Mouse (Mus musculus): ENCODE results near the gene Ormdl2. TPM values are rescaled to one million over a fixed set of nuclear protein-coding genes. Genes with fewer than 3 reads are reported as not detected.
"Not testable (repeated sequence)": the region's sequence is repeated elsewhere in the genome, so short reads cannot be mapped to it uniquely, and the experiment has no call there.

The Ormdl2 gene
- polyA plus RNA-seq, 1 experiment: 22.6 TPM

GRCm38 (mm10) chr10:128837400-128837799 lies 16.0 kb upstream of the Ormdl2 start:
- no peak for TF ChIP-seq POLR2A (IDR thresholded peaks at IDR 0.05; ENCODE audit: borderline replicate concordance, extremely low read depth, insufficient read depth, insufficient read length, poor library complexity, severe bottlenecking)
- TF ChIP-seq CTCF (IDR thresholded peaks at IDR 0.05; ENCODE audit: borderline replicate concordance, extremely low read depth, insufficient read depth, insufficient read length): no peak
- no peak for DNase-seq (ENCODE audit: low read depth)

- TF ChIP-seq POLR2A (IDR thresholded peaks at IDR 0.05; ENCODE audit: borderline replicate concordance, extremely low read depth, insufficient read depth, insufficient read length, poor library complexity, severe bottlenecking): no peak
- DNase-seq (ENCODE audit: low read depth): no peak
Observed at GRCm38 (mm10) chr10:128823821-128824220, 2.4 kb upstream of the Ormdl2 start.

GRCm38 (mm10) chr10:128823087-128823486 lies 1.6 kb upstream of the Ormdl2 start:
- DNase-seq (ENCODE audit: low read depth): not testable (repeated sequence)

GRCm38 (mm10) chr10:128822135-128822534 lies 690 bp upstream of the Ormdl2 start:
- TF ChIP-seq POLR2A (IDR thresholded peaks at IDR 0.05; ENCODE audit: borderline replicate concordance, extremely low read depth, insufficient read depth, insufficient read length, poor library complexity, severe bottlenecking) (no peak), CTCF (IDR thresholded peaks at IDR 0.05; ENCODE audit: borderline replicate concordance, extremely low read depth, insufficient read depth, insufficient read length) (no peak)
- DNase-seq (ENCODE audit: low read depth): no peak

GRCm38 (mm10) chr10:128820217-128820616 lies 1.2 kb downstream of the Ormdl2 start:
- DNase-seq (ENCODE audit: low read depth): no peak
- TF ChIP-seq CTCF (IDR thresholded peaks at IDR 0.05; ENCODE audit: borderline replicate concordance, extremely low read depth, insufficient read depth, insufficient read length) (no peak), POLR2A (IDR thresholded peaks at IDR 0.05; ENCODE audit: borderline replicate concordance, extremely low read depth, insufficient read depth, insufficient read length, poor library complexity, severe bottlenecking) (no peak)

GRCm38 (mm10) chr10:128817033-128817432 lies 4.4 kb downstream of the Ormdl2 start, which contains the start of gene Sarnp:
TSS of gene Sarnp (plus strand) at chr10:128817333.
- no peak for TF ChIP-seq POLR2A (IDR thresholded peaks at IDR 0.05; ENCODE audit: borderline replicate concordance, extremely low read depth, insufficient read depth, insufficient read length, poor library complexity, severe bottlenecking)
- TF ChIP-seq CTCF (IDR thresholded peaks at IDR 0.05; ENCODE audit: borderline replicate concordance, extremely low read depth, insufficient read depth, insufficient read length): no peak

GRCm38 (mm10) chr10:128807018-128807417 lies 14.4 kb downstream of the Ormdl2 start:
- TF ChIP-seq CTCF (IDR thresholded peaks at IDR 0.05; ENCODE audit: borderline replicate concordance, extremely low read depth, insufficient read depth, insufficient read length) (no peak), POLR2A (IDR thresholded peaks at IDR 0.05; ENCODE audit: borderline replicate concordance, extremely low read depth, insufficient read depth, insufficient read length, poor library complexity, severe bottlenecking) (no peak)
- no peak for DNase-seq (ENCODE audit: low read depth)

More at GRCm38 (mm10) chr10:128817033-128817432, 4.4 kb downstream of the Ormdl2 start, which contains the start of gene Sarnp:
- DNase-seq (ENCODE audit: low read depth): no peak

GRCm38 (mm10) chr10:128806086-128806485 lies 15.4 kb downstream of the Ormdl2 start:
- TF ChIP-seq CTCF (IDR thresholded peaks at IDR 0.05; ENCODE audit: borderline replicate concordance, extremely low read depth, insufficient read depth, insufficient read length) (no peak), POLR2A (IDR thresholded peaks at IDR 0.05; ENCODE audit: borderline replicate concordance, extremely low read depth, insufficient read depth, insufficient read length, poor library complexity, severe bottlenecking) (no peak)
- no peak for DNase-seq (ENCODE audit: low read depth)

GRCm38 (mm10) chr10:128805092-128806000 lies 16.1 kb downstream of the Ormdl2 start:
- TF ChIP-seq CTCF (IDR thresholded peaks at IDR 0.05; ENCODE audit: borderline replicate concordance, extremely low read depth, insufficient read depth, insufficient read length) (no peak), POLR2A (IDR thresholded peaks at IDR 0.05; ENCODE audit: borderline replicate concordance, extremely low read depth, insufficient read depth, insufficient read length, poor library complexity, severe bottlenecking) (peak; percentile 33; the same call in 1 of the 2 replicates)
- DNase-seq (ENCODE audit: low read depth): peak; percentile 99

GRCm38 (mm10) chr10:128804271-128805091 lies 17.0 kb downstream of the Ormdl2 start, which contains the start of gene Tmem198b:
TSS of gene Tmem198b (minus strand) at chr10:128804370.
- peak; percentile 93 for DNase-seq (ENCODE audit: low read depth)
- TF ChIP-seq CTCF (IDR thresholded peaks at IDR 0.05; ENCODE audit: borderline replicate concordance, extremely low read depth, insufficient read depth, insufficient read length) (no peak), POLR2A (IDR thresholded peaks at IDR 0.05; ENCODE audit: borderline replicate concordance, extremely low read depth, insufficient read depth, insufficient read length, poor library complexity, severe bottlenecking) (peak; percentile 32; the same call in 1 of the 2 replicates)

GRCm38 (mm10) chr10:128803771-128804270 lies 17.6 kb downstream of the Ormdl2 start, which contains the start of gene Dnajc14:
TSS of gene Dnajc14 (plus strand) at chr10:128804062.
- peak; percentile 25; the same call in 1 of the 2 replicates for TF ChIP-seq POLR2A (IDR thresholded peaks at IDR 0.05; ENCODE audit: borderline replicate concordance, extremely low read depth, insufficient read depth, insufficient read length, poor library complexity, severe bottlenecking)
- no peak for TF ChIP-seq CTCF (IDR thresholded peaks at IDR 0.05; ENCODE audit: borderline replicate concordance, extremely low read depth, insufficient read depth, insufficient read length)
- DNase-seq (ENCODE audit: low read depth): peak; percentile 87

Data from brain, embryonic 14.5 days (tissue).